Mouse (Mus musculus) testis, adult 10 weeks (tissue): ENCODE measurements around the gene Amt. TPM values are rescaled to one million over a fixed set of nuclear protein-coding genes. Genes with fewer than 3 reads are reported as not detected.

Experiments
- polyA plus RNA-seq: library from polyadenylated mRNA; stranded (reverse); fragments of 350-450 nt; fragmentation: Illumina TruSeq; extraction: RNeasy Lipid Tissue Mini Kit (QIAGEN cat#74804); gene quantifications from one replicate; pipeline ENCODE4 v1.2.3, GENCODE M21; 2014; ENCODE audit warnings: low read depth, low replicate concordance

Amt gene
- polyA plus RNA-seq: 1.4 TPM

GRCm38 (mm10) chr9:108296453-108297355 is at the start of gene Amt:
Gene Amt (plus strand): TSS chr9:108296853.

GRCm38 (mm10) chr9:108263690-108264190 is 32.9 kb upstream of the Amt start, which contains the start of gene Dag1:
Gene Dag1 (minus strand): TSS chr9:108263958.

GRCm38 (mm10) chr9:108290016-108290750 is 6.5 kb upstream of the Amt start, which contains the start of gene Nicn1:
Gene Nicn1 (plus strand): TSS chr9:108290429.

GRCm38 (mm10) chr9:108305629-108306520 is 9.2 kb downstream of the Amt start, which contains the start of the genes Rhoa and Tcta:
Gene Rhoa (plus strand): TSS chr9:108306129.
Gene Tcta (minus strand): TSS chr9:108306160.

GRCm38 (mm10) chr9:108338886-108339781 is 42.5 kb downstream of the Amt start, which contains the start of gene Gpx1:
Gene Gpx1 (plus strand): TSS chr9:108338903.

GRCm38 (mm10) chr9:108347540-108348289 is 51.1 kb downstream of the Amt start, which contains the start of gene Usp4:
Gene Usp4 (plus strand): TSS chr9:108347853.

Other genes starting within 250 kb of the Amt start
- 1.0 TPM for gene Gmppb, start 247.6 kb upstream of the Amt start, polyA plus RNA-seq
- 0.10 TPM for gene Amigo3, start 243.7 kb upstream of the Amt start, polyA plus RNA-seq
- not detected for gene Mst1, start 216.4 kb upstream of the Amt start, polyA plus RNA-seq
- 1.8 TPM for gene Rnf123, start 213.5 kb upstream of the Amt start, polyA plus RNA-seq
- gene Apeh, start 202.2 kb upstream of the Amt start, polyA plus RNA-seq: 6.3 TPM
- gene Bsn, start 106.5 kb upstream of the Amt start, polyA plus RNA-seq: 0.27 TPM
- gene Dag1, start 32.9 kb upstream of the Amt start, polyA plus RNA-seq: 10.4 TPM
- 24.1 TPM for gene Nicn1, start 6.4 kb upstream of the Amt start, polyA plus RNA-seq
- 114 TPM for gene Rhoa, start 9.3 kb downstream of the Amt start, polyA plus RNA-seq
- gene Tcta, start 9.3 kb downstream of the Amt start, polyA plus RNA-seq: 17.0 TPM
- gene Gpx1, start 42.0 kb downstream of the Amt start, polyA plus RNA-seq: 1.8 TPM
- 93.9 TPM for gene Usp4, start 51.0 kb downstream of the Amt start, polyA plus RNA-seq
- gene 1700102P08Rik, start 96.0 kb downstream of the Amt start, polyA plus RNA-seq: 278 TPM
- 8.6 TPM for gene Ccdc36, start 131.6 kb downstream of the Amt start, polyA plus RNA-seq
- 10.4 TPM for gene BC048562, start 139.6 kb downstream of the Amt start, polyA plus RNA-seq
- 3.0 TPM for gene Ccdc71, start 163.7 kb downstream of the Amt start, polyA plus RNA-seq
- gene Klhdc8b, start 164.7 kb downstream of the Amt start, polyA plus RNA-seq: 1.3 TPM
- gene Lamb2, start 182.9 kb downstream of the Amt start, polyA plus RNA-seq: 2.0 TPM
- gene Usp19, start 193.7 kb downstream of the Amt start, polyA plus RNA-seq: 14.4 TPM
- 74.8 TPM for gene Qars, start 210.9 kb downstream of the Amt start, polyA plus RNA-seq
- gene Qrich1, start 220.0 kb downstream of the Amt start, polyA plus RNA-seq: 151 TPM